Mouse (Mus musculus) left cerebral cortex, postnatal 10 days (tissue): Measurements from ENCODE around the gene Peak1. TPM values are rescaled to one million over a fixed set of nuclear protein-coding genes. Genes with fewer than 3 reads are reported as not detected.

Experiments
- DNase-seq, 2 experiments: peaks; one replicate each; pipeline ENCODE4 v3.0.0; 2021 to 2022; ENCODE audit warnings: low spot score in 2 of 2, mixed read lengths in 1 of 2; ENCODE audit errors: extremely low spot score in 1 of 2
- intact Hi-C: fragments of 180-260 bp; cut with DNase I; formaldehyde crosslinking; loops from one replicate; pipeline ENCODE4 v1.15.1; 2025
- total RNA-seq, 2 experiments: library from RNA; stranded (reverse); gene quantifications; 2 replicates each; pipeline ENCODE4 v1.2.3; 2021

Peak1 gene
- total RNA-seq, 2 experiments from 2014 or later, result 20.4 to 21.7 TPM

- intact Hi-C loops, result loop anchor here (10.0 kb wide), 1 partner anchor 350 kb away; no protein-coding TSS in a partner anchor
- DNase-seq, result no peak
Observed at GRCm38 (mm10) chr9:56265022-56265360, 152.9 kb downstream of the Peak1 start.

DNA sequence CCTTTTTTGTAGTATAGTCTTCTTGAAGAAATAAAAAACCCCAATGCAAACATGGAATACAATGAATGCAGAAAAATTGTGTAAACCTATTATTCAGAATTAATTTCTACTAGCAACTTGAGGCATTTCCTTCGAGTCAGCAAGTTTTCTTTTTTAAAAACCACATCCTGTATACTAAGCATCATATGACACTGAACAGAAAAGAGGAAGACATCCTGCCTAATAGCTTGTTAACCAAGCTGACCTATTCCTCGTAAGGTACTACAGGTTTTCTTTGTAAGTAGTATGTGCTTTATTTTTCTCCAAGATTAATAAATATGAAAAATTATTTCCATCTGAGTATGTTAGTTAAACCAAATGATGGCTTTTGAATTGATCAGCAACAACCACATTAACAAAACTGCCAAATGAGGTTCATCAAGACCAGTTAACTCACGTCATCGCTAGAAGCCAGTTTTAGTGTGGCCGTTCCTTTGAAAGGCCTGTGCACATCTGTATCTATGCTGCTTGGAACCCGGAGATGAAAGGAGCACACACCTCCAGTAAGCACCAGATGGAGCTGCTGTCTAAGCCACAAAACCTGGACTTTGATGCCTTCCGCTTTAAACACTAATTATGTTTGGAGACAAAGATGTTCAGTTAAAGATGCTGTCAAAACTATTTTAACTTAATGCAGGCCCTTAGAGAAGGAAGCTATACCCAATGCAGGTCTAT lies 153.4 kb downstream of the Peak1 start:
- DNase-seq, result peak; percentile 33 to 52
- intact Hi-C loops, result loop anchor here (5.0 to 10.0 kb wide), 4 partner anchors 52 to 350 kb away; no protein-coding TSS in a partner anchor

GRCm38 (mm10) chr9:56263055-56263454 lies 154.8 kb downstream of the Peak1 start:
- no peak for DNase-seq
- intact Hi-C loops, result loop anchor here (5.0 to 10.0 kb wide), 4 partner anchors 51 to 352 kb away; no protein-coding TSS in a partner anchor

GRCm38 (mm10) chr9:56260495-56261136 lies 157.3 kb downstream of the Peak1 start:
- intact Hi-C loops, result loop anchor here (1.0 to 10.0 kb wide), 5 partner anchors 48 to 354 kb away; no protein-coding TSS in a partner anchor
- peak in 1 of 2 experiments; percentile 35 for DNase-seq

DNA sequence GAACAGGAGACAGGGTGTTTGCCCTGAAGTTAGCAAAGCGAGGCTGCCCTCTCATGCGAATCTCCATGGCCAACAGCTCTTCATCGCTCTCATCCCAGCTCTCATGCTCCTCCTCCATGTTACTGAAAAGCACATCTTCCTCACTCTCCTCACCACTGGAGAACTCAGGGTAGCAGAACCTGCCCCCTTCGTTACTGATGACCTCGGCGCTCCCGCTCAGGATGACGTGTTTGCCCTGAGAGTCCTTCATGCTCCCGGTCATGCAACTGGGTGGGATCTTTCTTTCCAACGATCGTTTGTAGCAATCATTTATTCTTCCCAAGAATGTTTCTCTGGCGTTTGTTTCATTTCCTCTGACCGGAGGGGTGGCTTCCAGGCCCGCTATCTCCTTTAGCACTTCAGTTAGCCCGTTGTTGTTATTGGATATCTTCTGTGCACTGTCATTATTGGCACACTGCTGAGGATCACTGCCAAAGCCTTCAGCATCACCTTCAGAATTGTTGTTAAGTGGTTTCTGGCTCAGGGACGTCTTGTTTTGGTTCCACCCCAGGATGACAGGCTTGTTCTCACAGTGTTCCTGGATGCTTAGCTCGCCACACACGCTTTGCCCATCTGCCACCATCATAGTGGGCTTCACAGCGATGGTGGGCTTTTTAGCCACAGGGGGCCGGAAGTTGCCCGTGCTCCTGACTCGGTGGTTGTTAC lies 157.9 kb downstream of the Peak1 start:
- intact Hi-C loops, result loop anchor here (1.0 to 10.0 kb wide), 5 partner anchors 48 to 355 kb away; no protein-coding TSS in a partner anchor
- no peak for DNase-seq

GRCm38 (mm10) chr9:56258261-56258790 lies 159.5 kb downstream of the Peak1 start:
- no peak for DNase-seq
- intact Hi-C loops, result no loop called here

GRCm38 (mm10) chr9:56257227-56258000 lies 160.5 kb downstream of the Peak1 start:
- no peak for DNase-seq
- intact Hi-C loops, result no loop called here

DNA sequence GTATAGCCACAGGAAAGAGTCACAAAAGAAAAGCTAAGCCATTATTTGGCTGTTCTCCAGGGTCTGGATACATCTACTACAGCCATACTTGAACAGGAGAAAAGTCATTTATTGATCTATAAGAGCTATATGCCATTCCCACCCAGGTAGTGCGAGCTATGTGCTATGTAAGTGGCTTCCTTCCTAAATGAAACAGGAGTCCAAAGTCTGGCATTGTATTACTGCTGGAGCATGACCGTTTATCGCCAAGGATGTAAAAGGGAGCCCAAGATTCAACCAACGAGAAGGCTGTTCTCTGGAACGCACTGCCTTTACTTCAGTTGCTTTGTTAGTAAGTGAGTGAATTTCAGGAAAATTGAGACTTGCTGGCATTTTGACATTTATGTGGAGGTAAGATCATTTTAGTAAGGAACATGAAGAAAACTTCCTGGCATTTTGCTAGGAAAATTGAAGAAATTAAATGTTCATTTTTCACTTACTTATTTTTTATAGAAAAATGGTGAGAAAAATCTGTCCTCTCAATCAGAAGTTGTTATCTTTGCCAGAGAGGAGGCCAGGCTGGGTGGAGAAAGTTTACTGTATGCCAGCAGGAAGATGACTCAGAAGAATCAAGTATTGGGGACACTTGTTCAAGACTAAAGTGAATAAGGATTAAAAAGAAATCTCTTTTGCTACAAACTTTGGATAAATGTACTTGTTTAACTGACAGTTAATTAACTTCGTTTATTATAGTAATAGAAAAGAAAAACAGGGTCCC lies 162.0 kb downstream of the Peak1 start:
- DNase-seq, result no peak
- intact Hi-C loops, result no loop called here

GRCm38 (mm10) chr9:56244336-56244735 lies 173.5 kb downstream of the Peak1 start:
- intact Hi-C loops, result no loop called here
- no peak for DNase-seq

DNA sequence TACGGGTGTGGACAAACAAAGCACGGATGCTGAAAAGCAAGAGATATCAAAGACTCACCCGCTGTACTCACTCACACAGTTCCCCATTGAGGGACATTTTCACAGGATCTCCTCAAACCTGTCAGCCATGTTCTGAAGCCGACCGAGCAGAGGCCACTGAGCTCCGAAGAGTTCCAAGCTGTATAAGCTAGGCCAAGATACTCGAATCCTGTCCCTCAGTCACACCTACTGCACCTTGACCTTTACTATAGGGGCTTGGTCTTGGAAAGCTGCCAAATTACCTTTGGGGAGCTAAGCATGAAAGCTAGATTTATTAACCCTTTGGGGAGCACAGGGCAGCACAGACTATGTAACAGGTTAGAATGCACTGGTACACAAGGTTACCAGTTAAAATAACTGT lies 174.0 kb downstream of the Peak1 start:
- DNase-seq, result no peak
- intact Hi-C loops, result no loop called here

GRCm38 (mm10) chr9:56242686-56243085 lies 175.2 kb downstream of the Peak1 start:
- peak in 1 of 2 experiments; percentile 40 for DNase-seq
- intact Hi-C loops, result no loop called here

DNA sequence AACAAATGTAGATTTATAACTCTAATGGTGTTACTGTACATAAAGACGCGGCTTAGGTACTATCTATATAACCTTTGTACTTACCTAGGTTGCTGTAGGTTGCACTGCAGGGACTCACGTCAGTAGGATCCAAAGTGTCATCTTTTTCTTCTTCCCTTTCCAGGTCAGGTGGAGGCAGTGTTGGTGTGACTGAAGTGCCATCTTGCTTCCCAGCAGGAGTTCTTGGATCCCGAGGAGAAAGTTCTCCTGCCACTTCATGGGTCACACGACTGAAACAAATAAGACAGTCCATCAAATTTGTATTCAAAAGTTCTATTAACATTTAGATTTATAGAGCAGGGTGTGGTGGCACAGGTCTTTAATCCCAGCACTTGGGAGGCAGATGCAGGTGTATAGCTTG lies 176.8 kb downstream of the Peak1 start:
- intact Hi-C loops, result no loop called here
- DNase-seq, result no peak

GRCm38 (mm10) chr9:56235871-56236298 lies 182.0 kb downstream of the Peak1 start:
- no peak for DNase-seq
- intact Hi-C loops, result no loop called here

GRCm38 (mm10) chr9:56235281-56235680 lies 182.6 kb downstream of the Peak1 start:
- intact Hi-C loops, result no loop called here
- DNase-seq, result no peak

DNA sequence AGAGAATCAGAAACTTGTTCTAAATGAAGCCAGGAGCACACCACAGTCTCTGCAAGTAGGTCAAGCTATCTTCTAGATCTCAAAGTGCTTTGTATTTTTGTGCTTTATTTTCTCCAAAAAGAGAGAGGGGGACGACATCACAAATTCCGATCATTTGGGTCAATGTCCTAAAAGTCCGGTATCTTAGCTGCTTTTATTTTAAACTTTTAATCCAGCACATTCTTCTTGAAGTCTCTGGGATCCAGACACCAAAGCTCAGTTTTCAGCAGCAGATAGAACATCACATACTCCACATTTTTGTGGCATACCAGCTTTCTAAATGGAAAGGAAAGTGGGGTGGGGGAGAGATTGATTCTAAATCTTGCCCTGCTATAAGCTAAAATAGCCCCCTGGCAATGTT lies 183.3 kb downstream of the Peak1 start:
- no peak for DNase-seq
- intact Hi-C loops, result no loop called here

- intact Hi-C loops, result no loop called here
- no peak for DNase-seq
Observed at GRCm38 (mm10) chr9:56233316-56233715, 184.6 kb downstream of the Peak1 start.

DNA sequence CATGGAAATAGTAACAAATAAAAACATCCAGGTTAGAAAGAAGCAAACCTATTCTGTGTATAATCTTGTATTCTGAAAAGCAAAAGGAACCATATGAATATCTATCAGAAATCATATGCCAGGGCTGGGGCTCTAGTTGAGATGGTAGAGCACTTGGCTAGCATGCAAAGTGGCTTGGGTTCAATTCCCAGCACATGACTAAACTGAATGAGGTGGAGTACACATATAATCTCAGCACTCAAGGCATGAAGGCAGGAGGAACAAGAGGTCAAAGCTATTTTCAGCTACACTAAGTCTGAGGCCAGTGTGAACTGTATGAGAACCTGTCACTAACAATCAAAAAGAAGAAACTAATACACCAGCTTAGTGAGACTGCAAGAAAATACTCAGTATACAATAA lies 187.0 kb downstream of the Peak1 start:
- intact Hi-C loops, result no loop called here

GRCm38 (mm10) chr9:56227626-56228025 lies 190.2 kb downstream of the Peak1 start:
- DNase-seq, result no peak
- intact Hi-C loops, result no loop called here

More for the DNA sequence above, 187.0 kb downstream of the Peak1 start:
- DNase-seq, result no peak
